Mouse (Mus musculus) T-helper 1 cell (primary cell): Measurements from ENCODE around the gene Mdm2.

Experiments used
- in situ Hi-C: fragments of 300-600 bp; cut with MboI, MseI; formaldehyde crosslinking; loops from one replicate; pipeline ENCODE4 v1.15.1; 2025; ENCODE audit warnings: high pct_unique_total_duplicates

The Mdm2 gene

GRCm38 (mm10) chr10:117710604-117711141 lies at the start of gene Mdm2:
Gene Mdm2, minus strand, starts transcription at chr10:117710758.
- in situ Hi-C loops = no loop called here

- in situ Hi-C loops = loop anchor here (5.0 kb wide), 1 partner anchor 58 kb away; no protein-coding TSS in a partner anchor
Measured at GRCm38 (mm10) chr10:117759844-117760630, 49.5 kb upstream of the Mdm2 start.

- in situ Hi-C loops = loop anchor here (5.0 kb wide), 1 partner anchor 57 kb away; no protein-coding TSS in a partner anchor
Measured at GRCm38 (mm10) chr10:117758749-117759727, 48.5 kb upstream of the Mdm2 start.

GRCm38 (mm10) chr10:117758344-117758743 lies 47.8 kb upstream of the Mdm2 start:
- in situ Hi-C loops = loop anchor here (5.0 kb wide), 1 partner anchor 56 kb away; no protein-coding TSS in a partner anchor

- in situ Hi-C loops = loop anchor here (5.0 kb wide), 1 partner anchor 56 kb away; no protein-coding TSS in a partner anchor
Measured at GRCm38 (mm10) chr10:117757796-117758342, 47.3 kb upstream of the Mdm2 start.

- in situ Hi-C loops = loop anchor here (5.0 kb wide), 1 partner anchor 55 kb away; no protein-coding TSS in a partner anchor
Measured at GRCm38 (mm10) chr10:117757259-117757658, 46.7 kb upstream of the Mdm2 start.

GRCm38 (mm10) chr10:117756784-117757183 lies 46.2 kb upstream of the Mdm2 start:
- in situ Hi-C loops = loop anchor here (5.0 kb wide), 1 partner anchor 54 kb away; no protein-coding TSS in a partner anchor

- in situ Hi-C loops = loop anchor here (5.0 kb wide), 1 partner anchor 54 kb away; no protein-coding TSS in a partner anchor
Measured at GRCm38 (mm10) chr10:117755799-117756467, 45.4 kb upstream of the Mdm2 start.

- in situ Hi-C loops = loop anchor here (5.0 kb wide), 1 partner anchor 53 kb away; no protein-coding TSS in a partner anchor
Measured at GRCm38 (mm10) chr10:117755086-117755798, 44.7 kb upstream of the Mdm2 start.

- in situ Hi-C loops = no loop called here
Measured at GRCm38 (mm10) chr10:117754609-117754940, 44.0 kb upstream of the Mdm2 start.

- in situ Hi-C loops = no loop called here
Measured at GRCm38 (mm10) chr10:117753711-117754608, 43.4 kb upstream of the Mdm2 start.

- in situ Hi-C loops = no loop called here
Measured at GRCm38 (mm10) chr10:117752851-117753647, 42.5 kb upstream of the Mdm2 start.

- in situ Hi-C loops = no loop called here
Measured at GRCm38 (mm10) chr10:117752304-117752821, 41.8 kb upstream of the Mdm2 start.

GRCm38 (mm10) chr10:117751744-117752143 lies 41.2 kb upstream of the Mdm2 start:
- in situ Hi-C loops = no loop called here

GRCm38 (mm10) chr10:117751282-117751610 lies 40.7 kb upstream of the Mdm2 start:
- in situ Hi-C loops = no loop called here

- in situ Hi-C loops = no loop called here
Measured at GRCm38 (mm10) chr10:117750529-117751281, 40.1 kb upstream of the Mdm2 start.

GRCm38 (mm10) chr10:117749787-117750343 lies 39.3 kb upstream of the Mdm2 start:
- in situ Hi-C loops = no loop called here
